Mouse (Mus musculus) natural killer cell, adult 2 months (primary cell): ENCODE measurements around the gene Zfp26.

Experiments used
- DNase-seq, 2 experiments: peaks; one replicate each; pipeline ENCODE4 v3.0.0; 2022; ENCODE audit warnings: low spot score in 2 of 2

Gene Zfp26

GRCm38 (mm10) chr9:20459377-20460317 lies at the start of gene Zfp26:
TSS of gene Zfp26 (minus strand) at chr9:20460162.
- peak; percentile 68 to 77 for DNase-seq

- DNase-seq = no peak
These were observed 49.7 kb upstream of the Zfp26 start for GRCm38 (mm10) chr9:20509676-20510075.

DNA sequence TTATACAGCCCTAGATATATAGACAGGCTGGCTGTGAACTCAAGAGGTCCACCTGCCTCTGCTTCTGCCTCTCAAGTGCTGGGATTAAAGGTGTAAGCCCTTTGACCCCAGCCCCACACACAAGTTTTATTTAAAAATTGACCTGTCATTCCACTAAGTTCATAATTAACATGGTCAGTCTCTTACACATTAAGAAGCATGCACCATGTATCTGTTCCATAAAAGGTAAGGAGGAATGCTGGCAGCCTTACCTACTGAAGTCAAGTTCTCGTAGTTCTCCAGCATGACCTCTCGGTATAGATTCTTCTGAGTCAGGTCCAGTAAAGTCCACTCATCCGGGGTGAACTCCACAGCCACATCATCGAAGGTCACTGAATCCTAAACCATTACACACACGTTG lies 44.8 kb upstream of the Zfp26 start:
- no peak for DNase-seq

GRCm38 (mm10) chr9:20493281-20493680 lies 33.3 kb upstream of the Zfp26 start:
- DNase-seq = peak in 1 of 2 experiments; percentile 2

GRCm38 (mm10) chr9:20492527-20493233 lies 32.7 kb upstream of the Zfp26 start, which contains the start of gene Zfp426:
TSS of gene Zfp426 (minus strand) at chr9:20492746.
- DNase-seq = peak; percentile 80 to 84

GRCm38 (mm10) chr9:20491858-20492526 lies 32.0 kb upstream of the Zfp26 start:
- no peak for DNase-seq

DNA sequence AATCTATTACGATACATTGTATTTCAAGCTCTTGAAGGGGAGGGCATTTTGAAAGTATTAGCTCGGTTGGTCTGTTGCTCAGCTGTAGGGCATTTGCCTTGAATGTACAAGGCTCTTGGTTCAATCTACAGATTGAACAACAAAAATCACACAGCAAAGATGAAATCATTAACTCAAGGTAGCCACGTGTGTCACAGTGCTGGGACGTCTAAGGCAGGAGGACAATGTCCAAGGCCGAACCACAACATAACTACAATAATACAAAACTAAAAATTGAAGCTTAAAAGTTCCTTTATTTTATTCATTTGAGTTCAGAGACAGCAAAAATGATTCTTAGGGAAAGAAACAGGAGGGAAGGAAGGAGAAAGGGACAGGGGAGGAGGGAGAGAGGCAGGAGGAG lies 29.6 kb upstream of the Zfp26 start:
- no peak for DNase-seq

DNA sequence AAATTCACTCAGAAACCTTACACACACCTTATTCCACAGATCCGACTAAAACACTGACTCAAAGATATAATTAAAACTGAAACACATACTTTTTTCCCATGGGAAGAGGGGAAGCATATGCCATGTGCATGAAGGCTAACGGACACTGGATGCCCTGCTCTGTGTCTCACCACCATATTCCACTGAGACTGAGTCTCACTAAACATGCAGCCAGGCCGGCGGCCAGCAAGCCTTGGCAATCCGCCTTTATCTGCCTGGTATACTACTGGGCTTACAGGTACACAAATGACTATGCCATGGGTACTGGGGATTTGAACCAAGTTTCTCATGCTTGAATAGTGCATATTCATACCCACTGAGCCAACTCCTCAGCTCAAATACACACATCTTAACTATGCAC lies 19.4 kb upstream of the Zfp26 start:
- no peak for DNase-seq

DNA sequence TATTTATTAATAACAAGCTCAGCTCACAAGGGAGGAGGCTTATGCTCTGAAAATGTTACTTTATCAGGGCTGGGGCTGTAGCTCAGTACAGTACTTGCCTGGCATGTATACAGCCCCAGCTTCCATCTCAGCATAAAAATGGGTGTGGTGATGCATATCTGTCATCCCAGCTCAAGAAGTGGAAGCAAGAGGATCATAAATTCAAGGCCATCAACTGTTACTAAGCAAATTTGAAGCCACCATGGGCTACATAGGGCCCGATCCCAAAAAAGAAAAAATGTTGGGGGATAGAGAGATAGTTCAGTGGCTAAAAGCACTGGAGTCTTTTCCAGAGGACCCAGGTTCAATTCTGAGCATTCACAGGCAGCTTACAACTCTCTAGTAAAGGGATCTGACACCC lies 16.7 kb upstream of the Zfp26 start:
- DNase-seq = no peak

- DNase-seq = peak; percentile 47 to 63
These were observed 6.9 kb upstream of the Zfp26 start for GRCm38 (mm10) chr9:20466761-20467442.

DNA sequence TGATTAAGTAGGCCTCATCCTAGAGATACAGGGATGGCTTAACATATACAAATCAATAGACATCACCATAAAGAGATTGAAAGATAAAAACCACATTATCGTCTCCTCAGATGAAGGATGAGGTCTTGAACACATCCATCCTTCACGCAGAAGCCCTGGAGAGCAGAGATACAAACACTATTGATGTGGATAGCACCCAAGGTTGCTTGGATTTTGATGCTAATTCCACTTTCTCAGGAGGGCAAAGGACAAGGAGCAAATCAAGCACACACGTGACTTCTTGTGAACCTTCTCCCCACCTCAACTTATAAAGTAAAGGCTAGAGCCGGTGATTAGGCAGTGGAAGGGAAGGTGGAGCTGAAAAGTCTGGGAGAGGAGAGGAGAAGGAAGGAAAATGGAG lies 6.3 kb downstream of the Zfp26 start:
- no peak for DNase-seq

GRCm38 (mm10) chr9:20451493-20451892 lies 8.5 kb downstream of the Zfp26 start:
- no peak for DNase-seq

DNA sequence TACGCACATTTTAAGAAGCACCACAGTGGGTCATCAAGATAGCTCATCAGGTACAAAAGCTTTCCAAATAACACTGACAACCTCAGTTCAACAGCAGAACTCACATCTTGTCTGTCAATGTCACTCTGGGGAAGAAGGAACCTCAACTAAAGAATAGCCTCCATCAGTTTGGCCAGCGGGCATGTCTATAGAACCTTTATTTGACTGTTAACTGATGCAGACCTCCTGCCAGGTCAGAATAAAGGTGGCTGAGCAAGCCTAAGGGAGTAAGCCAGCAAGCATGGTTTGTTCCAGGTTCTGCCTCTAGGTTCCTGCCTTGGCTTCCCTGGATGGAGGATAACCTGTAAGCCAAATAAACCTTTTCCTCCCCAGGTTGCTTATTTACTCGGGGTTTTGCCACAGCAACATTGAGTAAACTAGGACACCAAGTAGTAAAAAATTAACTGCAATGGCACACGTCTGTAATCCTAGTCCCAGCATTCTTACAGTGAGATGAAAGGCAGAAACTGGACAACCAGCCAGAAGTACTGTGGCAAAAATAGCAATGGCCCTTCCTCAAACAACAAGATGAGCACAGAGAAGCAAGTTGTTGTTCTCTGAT lies 16.7 kb downstream of the Zfp26 start:
- no peak for DNase-seq

DNA sequence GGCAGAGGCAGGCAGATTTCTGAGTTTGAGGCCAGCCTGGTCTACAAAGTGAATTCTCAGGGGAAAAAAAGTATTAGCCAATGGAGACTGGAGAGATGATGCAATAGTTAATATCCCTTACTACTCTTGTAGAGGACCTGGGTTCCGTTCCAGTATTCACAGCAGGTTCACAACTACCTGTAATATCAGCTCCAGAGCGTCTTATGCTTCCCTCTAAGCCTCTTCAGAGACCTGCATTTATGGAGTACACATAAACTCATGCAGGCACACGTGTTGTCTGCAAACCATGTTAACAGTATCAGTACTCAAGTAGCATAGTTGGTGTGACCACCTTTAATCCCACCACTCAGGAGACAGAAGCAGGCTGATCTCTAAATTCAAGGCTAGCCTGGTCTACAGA lies 30.0 kb downstream of the Zfp26 start:
- no peak for DNase-seq

- no peak for DNase-seq
These were observed 48.5 kb downstream of the Zfp26 start for GRCm38 (mm10) chr9:20411460-20411859.

- DNase-seq = no peak
These were observed 50.6 kb downstream of the Zfp26 start for GRCm38 (mm10) chr9:20409319-20409718.

GRCm38 (mm10) chr9:20385343-20385703 lies 74.6 kb downstream of the Zfp26 start:
- no peak for DNase-seq

DNA sequence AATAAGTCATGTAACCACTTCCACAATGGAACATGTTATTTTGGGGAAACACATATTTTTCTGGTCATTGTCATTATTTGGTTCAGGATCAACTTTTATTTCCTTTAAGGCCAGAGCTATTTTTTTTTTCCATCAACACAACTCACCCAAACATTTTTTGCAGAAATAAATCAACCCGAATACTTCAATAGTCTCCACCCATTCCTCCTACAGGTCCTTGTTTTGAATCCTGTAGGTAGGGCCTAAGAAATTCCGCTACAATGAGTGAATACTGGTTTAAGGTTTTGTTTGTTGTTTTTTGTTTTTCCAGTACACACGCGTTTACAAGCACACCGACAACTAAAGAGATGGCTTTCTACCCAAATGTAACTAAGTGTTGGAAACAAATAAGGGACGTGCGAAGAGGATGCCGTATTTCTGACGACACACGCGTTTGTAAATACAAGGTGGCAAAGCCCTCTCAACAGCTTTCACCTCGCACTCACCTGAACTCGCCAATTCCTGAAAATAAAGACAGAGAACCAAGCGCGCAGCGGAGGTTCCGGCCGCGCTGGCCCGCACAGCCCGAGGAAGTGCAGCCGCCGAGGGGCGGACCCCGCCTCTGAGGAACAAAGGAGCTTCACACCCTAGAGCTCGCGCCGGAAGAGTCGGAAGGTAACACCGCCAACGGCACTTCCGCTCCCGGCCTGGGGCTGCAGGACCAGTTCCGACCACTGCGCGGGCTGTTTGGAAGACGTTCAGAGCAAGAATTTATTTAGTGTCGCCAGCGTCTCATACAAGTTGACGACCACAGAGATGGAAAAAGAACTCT lies 75.2 kb downstream of the Zfp26 start, which contains the start of gene Zfp560:
Zfp560 (minus strand) TSS at position 646 of the 811 bp plus-strand sequence.
- peak; percentile 83 to 88 for DNase-seq

GRCm38 (mm10) chr9:20383659-20384058 lies 76.3 kb downstream of the Zfp26 start:
- DNase-seq = no peak
